In genomic region chr13:104110526-104110925, GRCm38 (mm10) we compare ENCODE assay signal across 8 mouse cellular contexts. TPM values are rescaled to one million over a fixed set of nuclear protein-coding genes. Genes with fewer than 3 reads are reported as not detected.
DNase-seq lines count a peak whose midpoint lies in the region; ATAC-seq and TF ChIP-seq lines count a peak whose summit lies in the region.
"Had no signal": no experiment of that assay in that cellular context is flagged by ENCODE, and none has a peak within 500 bp of the region (broad histone marks: within the 10 kb centered on the region; RNA-seq: fewer than 3 reads in every experiment).

No protein-coding gene starts in this region.

- no peak for TF ChIP-seq EP300 in lung, postnatal 0 days (IDR thresholded peaks at IDR 0.05)

- no peak overlapping the region for H3K27ac ChIP-seq in lung, postnatal 0 days (ENCODE audit: low read length)
- H3K27ac ChIP-seq in forebrain, embryonic 14.5 days (ENCODE audit: low read depth, low read length): peak overlapping the region; percentile 80; the same call in 1 of the 2 replicates
- no peak overlapping the region for H3K27ac ChIP-seq in liver, embryonic 13.5 days

- H3K4me1 ChIP-seq in lung, postnatal 0 days (ENCODE audit: insufficient read depth, low read depth, low read length): peaks cover 3% of the 10 kb centered on the region; the same call in 1 of the 2 replicates
- H3K4me1 ChIP-seq in forebrain, embryonic 14.5 days (ENCODE audit: control insufficient read depth, insufficient read depth, low read length): peaks cover 13% of the 10 kb centered on the region; the same call in 1 of the 2 replicates
- H3K4me1 ChIP-seq in liver, embryonic 13.5 days (replicated peaks): peaks cover 20% of the 10 kb centered on the region

- TF ChIP-seq CTCF in lung, postnatal 0 days (IDR thresholded peaks at IDR 0.05): no peak

- peak overlapping the region; percentile 99 for H3K4me2 ChIP-seq in lung, postnatal 0 days (replicated peaks; ENCODE audit: low read depth, low read length)
- H3K4me2 ChIP-seq in forebrain, embryonic 14.5 days (ENCODE audit: low read length): peak overlapping the region; percentile 95
- peak overlapping the region; percentile 87 for H3K4me2 ChIP-seq in liver, embryonic 13.5 days

- ATAC-seq in lung, postnatal 0 days: no peak
- ATAC-seq in forebrain, embryonic 14.5 days: no peak
- ATAC-seq in liver, embryonic 13.5 days (ENCODE audit: low read depth): no peak
- ATAC-seq in activated CD4-positive, CD25-positive, alpha-beta regulatory T cell, adult 4 months: no peak

- no peaks in the 10 kb centered on the region for H3K9me3 ChIP-seq in lung, postnatal 0 days (ENCODE audit: low read length)
- no peaks in the 10 kb centered on the region for H3K9me3 ChIP-seq in forebrain, embryonic 14.5 days (replicated peaks; ENCODE audit: control insufficient read depth, low read length)
- no peaks in the 10 kb centered on the region for H3K9me3 ChIP-seq in liver, embryonic 13.5 days (replicated peaks)

- DNase-seq in lung, postnatal 0 days (ENCODE audit: low spot score): no peak
- DNase-seq in lung, postnatal 4 days: no peak
- no peak for DNase-seq in forebrain, embryonic 14.5 days (ENCODE audit: low spot score)
- DNase-seq in liver, embryonic 13.5 days: no peak
- no peak for DNase-seq in adrenal gland, postnatal 25 days
- DNase-seq in retina, postnatal 1 day: no peak

- peak overlapping the region; percentile 77; the same call in 1 of the 2 replicates for H3K4me3 ChIP-seq in lung, postnatal 0 days (ENCODE audit: low read depth, low read length)
- peak overlapping the region; percentile 81 for H3K4me3 ChIP-seq in forebrain, embryonic 14.5 days (ENCODE audit: low read depth, low read length)
- peak overlapping the region; percentile 65 for H3K4me3 ChIP-seq in liver, embryonic 13.5 days (replicated peaks)

- 40% methylated on average over 7 of the region's 7 CpGs for WGBS in lung, postnatal 0 days
- WGBS in forebrain, embryonic 14.5 days: 42% methylated on average over 7 of the region's 7 CpGs
- 55% methylated on average over 7 of the region's 7 CpGs for WGBS in liver, embryonic 13.5 days (ENCODE audit: insufficient replicate concordance)

- H3K36me3 ChIP-seq in lung, postnatal 0 days (ENCODE audit: insufficient read depth, low read length): no peaks in the 10 kb centered on the region
- H3K36me3 ChIP-seq in forebrain, embryonic 14.5 days (ENCODE audit: control insufficient read depth, insufficient read depth, low read length): peaks cover 17% of the 10 kb centered on the region
- H3K36me3 ChIP-seq in liver, embryonic 13.5 days: no peaks in the 10 kb centered on the region

- H3K9ac ChIP-seq in lung, postnatal 0 days (replicated peaks; ENCODE audit: low read depth): peak overlapping the region; percentile 59; the same call in 1 of the 2 replicates
- H3K9ac ChIP-seq in forebrain, embryonic 14.5 days (ENCODE audit: low read length): peak overlapping the region; percentile 79
- 0 out of 2 replicates have a peak overlapping the region, but pooled peaks have one; percentile 68 for H3K9ac ChIP-seq in liver, embryonic 13.5 days

- no peaks in the 10 kb centered on the region for H3K27me3 ChIP-seq in lung, postnatal 0 days (replicated peaks; ENCODE audit: insufficient read depth, low read length)
- H3K27me3 ChIP-seq in forebrain, embryonic 14.5 days (replicated peaks; ENCODE audit: control insufficient read depth, insufficient read depth, low read length): no peaks in the 10 kb centered on the region
- H3K27me3 ChIP-seq in liver, embryonic 13.5 days: peaks cover 26% of the 10 kb centered on the region

RNA-seq across cellular contexts. Expression of gene Sgtb, which starts 1.0 kb away (rescaled TPM):
- polyA plus RNA-seq in lung, postnatal 0 days (2015; fragmentation: Nextera tagmentation; extraction: Ambion mirVana): 4.7 and 5.5 TPM in 2 replicates
- 29.4 and 32.1 TPM in 2 replicates for polyA plus RNA-seq in forebrain, embryonic 14.5 days (2014; fragmentation: Nextera tagmentation; extraction: Ambion mirVana)
- 0.62 and 0.74 TPM in 2 replicates for polyA plus RNA-seq in liver, embryonic 13.5 days (2015; fragmentation: Nextera tagmentation; extraction: Ambion mirVana)
- 5.1 and 5.2 TPM in 2 replicates for total RNA-seq in adrenal gland, postnatal 25 days (2021)
- under 1 TPM; 0.15 to 0.42 TPM for polyA plus RNA-seq in activated CD4-positive, CD25-positive, alpha-beta regulatory T cell, adult 4 months (2017; shearing (Covaris generic))
- total RNA-seq: hematopoietic stem cell, adult 5-6 weeks had no signal

RNA-seq across cellular contexts. Expression of gene Nln, which starts 1.1 kb away (rescaled TPM):
- 13.0 and 16.7 TPM in 2 replicates for polyA plus RNA-seq in lung, postnatal 0 days (2015; fragmentation: Nextera tagmentation; extraction: Ambion mirVana)
- polyA plus RNA-seq in forebrain, embryonic 14.5 days (2014; fragmentation: Nextera tagmentation; extraction: Ambion mirVana): 34.6 and 45.6 TPM in 2 replicates
- 9.1 and 12.1 TPM in 2 replicates for polyA plus RNA-seq in liver, embryonic 13.5 days (2015; fragmentation: Nextera tagmentation; extraction: Ambion mirVana)
- total RNA-seq in adrenal gland, postnatal 25 days (2021): 19.0 and 22.8 TPM in 2 replicates
- 1 to 10 TPM; 6.3 to 8.3 TPM for polyA plus RNA-seq in activated CD4-positive, CD25-positive, alpha-beta regulatory T cell, adult 4 months (2017; shearing (Covaris generic))
